Mouse (Mus musculus) megakaryocyte-erythroid progenitor cell, adult 5-6 weeks (primary cell): ENCODE results near the gene Snph. TPM values are rescaled to one million over a fixed set of nuclear protein-coding genes. Genes with fewer than 3 reads are reported as not detected.

Experiments used
- ATAC-seq: replicated peaks from 2 replicates; pipeline ENCODE4 v1.8.0; 2016; ENCODE audit warnings: mild to moderate bottlenecking, inconsistent platforms; ENCODE audit not compliant: severe bottlenecking, poor library complexity, low FRiP score, low TSS enrichment
- total RNA-seq, 2 experiments: library from RNA; stranded (forward) in 1 of 2; stranded (reverse) in 1 of 2; fragments of 200-1000, 215-1000 nt in 1 of 2; fragments of >200 nt in 1 of 2; fragmentation: Nextera tagmentation in 1 of 2; gene quantifications; 2 replicates each; pipeline ENCODE4 v1.2.3; 2014 to 2017

The Snph gene
- total RNA-seq, 2 experiments from 2014 or later, result not detected

DNA sequence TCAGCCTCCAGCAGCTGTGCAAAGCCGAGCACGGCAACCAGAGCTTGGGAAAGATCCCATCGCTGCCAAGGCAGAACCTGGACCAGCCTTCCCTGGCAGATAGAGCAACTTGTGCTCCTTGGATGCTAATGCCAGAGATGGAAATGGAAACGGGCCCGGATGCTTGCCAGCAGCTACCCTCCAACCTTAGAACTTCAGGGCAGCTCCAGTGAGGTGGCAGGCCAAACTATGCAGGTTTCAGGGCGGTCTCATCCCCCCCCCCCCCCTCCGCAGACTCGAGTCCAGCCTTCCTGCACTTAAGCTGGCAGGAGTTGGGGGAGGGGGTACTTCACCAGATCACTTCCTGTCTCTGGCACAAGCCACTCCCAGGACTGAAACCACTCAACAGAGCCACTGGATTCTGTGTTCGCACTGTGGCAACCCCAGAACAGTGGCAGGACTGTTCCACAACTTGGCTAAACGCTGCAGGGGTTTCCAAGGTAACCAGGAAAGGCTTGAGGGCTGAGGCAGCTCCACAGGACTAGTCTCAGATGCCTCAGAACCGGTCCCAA is 26.9 kb downstream of the Snph start:
- ATAC-seq, result no peak

DNA sequence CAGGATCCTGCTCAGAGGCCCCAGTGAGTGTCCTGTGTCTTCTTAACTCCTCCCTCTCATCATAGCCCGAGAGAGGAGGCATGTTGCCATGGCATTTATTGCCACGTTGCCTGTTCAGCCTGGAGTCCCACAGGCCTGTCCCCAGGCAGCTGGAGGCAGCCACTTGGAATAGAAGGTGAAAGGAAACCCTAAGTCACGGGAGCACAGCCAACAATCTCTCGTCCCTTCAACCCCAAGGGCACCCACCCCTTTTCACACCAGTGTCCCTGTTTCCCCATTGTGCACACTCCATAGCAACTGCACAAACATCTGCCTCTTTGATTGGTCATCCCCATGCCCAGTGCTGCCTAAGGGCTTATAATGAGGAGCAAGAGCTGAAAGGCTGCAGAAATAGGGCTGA is 28.8 kb downstream of the Snph start:
- ATAC-seq, result no peak

DNA sequence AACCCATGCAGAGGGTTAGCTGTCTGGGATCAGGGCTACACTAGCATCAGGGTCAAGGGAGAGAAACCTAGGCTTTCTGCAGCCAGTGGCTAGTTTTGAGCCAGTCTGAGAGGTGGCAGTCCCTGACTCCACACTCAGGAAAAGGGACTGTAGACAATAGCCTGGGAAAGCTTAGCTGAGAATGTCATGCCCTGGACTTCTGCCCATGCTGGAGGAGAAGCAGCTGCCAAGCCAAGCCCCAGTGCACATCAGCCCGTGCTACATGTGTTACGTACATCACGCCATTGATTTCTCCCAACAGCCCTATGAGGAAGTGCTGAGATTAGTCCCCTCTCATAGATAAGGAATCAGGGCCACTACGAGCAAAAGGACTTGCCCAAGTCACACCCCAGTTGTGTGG is 30.3 kb downstream of the Snph start:
- ATAC-seq, result no peak

- ATAC-seq, result no peak
Observed at GRCm38 (mm10) chr2:151598068-151598467, 34.3 kb downstream of the Snph start.

- 0 out of 2 replicates have a peak, but pooled peaks have one; percentile 15 for ATAC-seq
Observed at GRCm38 (mm10) chr2:151587306-151587705, 45.1 kb downstream of the Snph start.

DNA sequence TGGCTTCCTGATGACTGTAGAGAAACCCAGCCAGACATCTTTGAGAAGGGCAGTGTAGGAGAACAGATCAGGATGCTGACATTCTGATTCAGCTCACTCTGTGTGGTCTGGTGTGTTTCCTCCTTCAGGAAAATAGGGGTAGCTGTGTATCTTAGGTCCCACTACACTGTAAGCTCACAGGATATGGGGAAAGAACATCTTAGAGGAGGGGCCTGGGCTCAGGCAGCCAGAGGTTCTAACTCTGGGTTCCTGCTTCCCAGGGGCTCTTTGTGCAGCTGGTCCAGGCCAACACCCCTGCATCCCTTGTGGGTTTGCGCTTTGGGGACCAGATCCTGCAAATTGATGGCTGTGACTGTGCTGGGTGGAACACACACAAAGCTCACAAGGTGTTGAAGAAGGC is 45.6 kb downstream of the Snph start:
- no peak for ATAC-seq

GRCm38 (mm10) chr2:151585934-151586333 is 46.5 kb downstream of the Snph start:
- ATAC-seq, result no peak

DNA sequence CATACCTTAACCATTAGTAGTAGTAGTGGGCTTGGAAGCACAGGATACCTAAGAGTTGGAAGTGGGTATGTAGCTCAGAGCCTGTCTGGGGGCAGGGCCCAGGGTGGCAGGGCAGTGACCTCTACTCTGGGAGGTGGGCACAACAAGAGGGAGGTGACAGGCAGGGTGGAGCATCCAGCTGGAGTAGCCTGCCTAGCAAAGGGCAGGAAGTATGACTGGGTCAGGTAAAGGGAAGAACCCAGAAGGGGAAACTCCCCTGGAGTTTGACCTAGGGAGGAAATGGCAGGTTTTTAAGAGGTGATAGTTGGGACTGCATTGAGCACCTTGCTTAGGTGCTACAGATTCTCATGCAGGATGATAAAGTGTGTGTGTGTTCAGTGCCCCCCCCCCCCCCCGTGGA is 51.4 kb downstream of the Snph start:
- ATAC-seq, result no peak

DNA sequence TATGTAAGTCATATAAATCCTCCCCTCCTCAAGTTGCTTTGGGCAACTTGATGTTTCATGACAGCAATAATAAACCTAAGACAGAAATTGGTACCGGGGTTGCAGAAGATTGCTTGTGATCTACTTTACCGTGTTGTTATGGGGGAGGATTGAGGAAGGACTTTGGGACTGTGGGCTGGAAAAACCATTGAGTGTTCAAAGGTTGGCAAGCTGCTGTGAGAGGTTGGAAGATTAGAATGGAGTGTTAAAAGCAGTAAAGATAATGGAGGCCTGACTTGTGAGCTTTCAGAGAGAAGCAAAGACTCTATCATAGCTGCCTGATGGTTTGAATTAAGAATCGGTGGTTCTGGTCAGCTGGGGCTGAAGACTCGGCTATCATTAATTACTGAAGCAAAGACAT is 53.2 kb downstream of the Snph start:
- ATAC-seq, result no peak

DNA sequence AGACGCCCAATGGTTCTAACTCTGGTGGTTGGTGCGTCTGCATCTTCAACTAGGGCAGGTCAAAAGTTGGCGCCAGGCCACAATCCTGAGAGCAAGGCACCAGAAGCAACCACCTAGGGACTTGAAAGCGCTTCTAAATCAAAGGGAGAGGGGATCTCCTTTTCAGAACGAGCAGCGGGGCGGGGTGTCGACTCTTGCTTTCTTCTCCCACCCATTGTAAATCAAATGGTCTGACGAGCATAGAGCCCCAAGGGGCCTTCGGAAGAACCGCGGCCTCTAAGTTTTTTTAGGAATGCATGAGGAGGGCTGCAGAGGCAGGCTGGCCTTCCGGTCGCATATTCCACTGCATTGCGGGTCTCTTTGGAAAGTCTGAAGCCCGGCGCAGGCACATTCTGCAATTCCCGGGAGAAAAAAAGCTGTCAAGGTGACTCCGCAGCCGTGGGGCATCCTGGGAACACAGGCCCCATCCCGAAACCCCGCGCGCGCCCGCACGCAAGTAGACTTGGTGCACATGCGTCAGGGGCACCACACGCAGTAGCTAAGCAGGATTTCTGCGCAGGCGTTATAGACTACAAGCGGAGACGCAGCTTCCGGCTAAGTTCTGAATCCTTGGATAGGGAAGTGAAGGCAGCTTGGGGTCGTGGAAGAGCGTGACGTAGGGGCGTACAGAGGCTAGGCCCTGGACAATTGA is 56.5 kb downstream of the Snph start:
- ATAC-seq, result peak; percentile 74

GRCm38 (mm10) chr2:151575119-151575698 is 57.2 kb downstream of the Snph start:
- ATAC-seq, result 0 out of 2 replicates have a peak, but pooled peaks have one; percentile 50

- ATAC-seq, result no peak
Observed at GRCm38 (mm10) chr2:151574607-151575006, 57.8 kb downstream of the Snph start.

- no peak for ATAC-seq
Observed at GRCm38 (mm10) chr2:151573667-151574066, 58.7 kb downstream of the Snph start.

DNA sequence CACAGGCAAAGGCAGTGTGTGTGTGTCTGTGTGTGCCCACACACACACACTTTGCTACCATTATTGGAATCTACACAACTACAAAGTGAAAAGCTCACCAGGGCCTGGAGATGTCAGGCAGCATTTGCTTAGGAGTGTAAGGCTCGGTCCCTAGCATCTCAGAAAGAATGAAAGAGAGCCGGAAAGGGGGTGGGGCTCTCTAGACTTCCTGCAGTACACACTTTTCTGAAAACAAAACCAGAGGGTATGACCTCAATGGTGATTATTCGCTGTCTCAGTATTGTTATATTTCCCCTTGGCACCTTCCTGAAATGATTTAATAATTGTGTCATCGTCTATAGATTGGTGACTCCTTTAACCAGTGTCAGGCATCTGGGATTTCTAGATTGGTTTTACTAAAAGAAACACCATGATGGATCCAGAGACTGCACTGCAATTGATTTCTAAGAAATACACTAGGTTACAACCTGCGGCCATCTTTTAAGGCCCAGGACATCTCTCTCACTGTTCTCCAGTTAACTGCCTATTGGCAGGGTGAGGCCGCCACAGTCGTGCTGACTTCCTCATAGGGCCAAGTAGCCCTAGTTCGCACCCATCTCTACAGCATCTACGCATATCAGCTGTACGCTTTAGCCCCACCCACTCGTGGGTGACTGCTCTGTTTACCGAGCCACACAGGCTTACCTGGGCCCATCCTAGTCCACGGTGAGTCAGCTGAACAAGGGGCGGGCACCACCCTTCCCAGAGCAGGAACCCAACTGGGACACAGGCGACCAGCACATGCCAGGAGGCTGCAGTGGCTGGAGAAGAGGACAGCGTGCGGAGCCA is 60.3 kb downstream of the Snph start, which contains the start of gene Sdcbp2:
Sdcbp2 (plus strand) TSS at position 750 of the 828 bp plus-strand sequence.
- no peak for ATAC-seq

DNA sequence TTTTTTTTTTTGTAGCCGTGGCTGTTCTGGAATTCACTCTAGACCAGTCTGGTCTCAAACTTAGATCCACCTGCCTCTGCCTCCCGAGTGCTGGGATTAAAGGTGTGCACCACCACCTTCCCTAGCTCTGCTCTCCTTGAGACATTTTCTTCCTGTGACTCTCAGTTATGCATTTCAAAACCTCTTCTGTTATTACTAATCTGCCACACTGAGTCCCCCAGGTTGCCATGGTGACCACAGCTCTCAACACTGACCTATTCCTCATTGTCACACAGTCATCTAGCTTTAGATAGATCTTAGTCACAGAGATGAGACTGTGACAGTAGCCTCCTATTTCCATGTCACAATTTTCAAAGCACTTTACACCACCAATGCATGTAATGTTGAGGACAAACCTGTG is 62.9 kb downstream of the Snph start:
- no peak for ATAC-seq

DNA sequence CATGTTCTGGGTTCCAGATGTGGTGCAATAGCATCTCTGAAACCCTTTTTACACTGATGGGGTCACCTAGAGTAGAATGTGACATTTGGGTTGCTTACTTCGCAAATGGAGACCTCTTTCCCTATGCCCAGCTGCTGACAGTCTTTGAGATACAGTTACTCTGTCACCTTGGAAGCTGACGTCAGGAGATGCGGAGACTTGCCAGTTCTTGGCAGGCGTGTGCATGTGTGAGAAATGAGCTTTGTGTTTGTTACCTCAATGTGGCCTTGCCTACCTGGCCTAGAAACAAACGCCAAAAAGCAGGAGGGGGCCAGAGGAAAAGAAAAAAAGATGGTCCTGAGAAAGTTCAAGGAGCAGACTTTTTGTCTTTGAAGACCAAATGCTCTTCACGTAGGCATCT is 65.5 kb downstream of the Snph start:
- no peak for ATAC-seq

DNA sequence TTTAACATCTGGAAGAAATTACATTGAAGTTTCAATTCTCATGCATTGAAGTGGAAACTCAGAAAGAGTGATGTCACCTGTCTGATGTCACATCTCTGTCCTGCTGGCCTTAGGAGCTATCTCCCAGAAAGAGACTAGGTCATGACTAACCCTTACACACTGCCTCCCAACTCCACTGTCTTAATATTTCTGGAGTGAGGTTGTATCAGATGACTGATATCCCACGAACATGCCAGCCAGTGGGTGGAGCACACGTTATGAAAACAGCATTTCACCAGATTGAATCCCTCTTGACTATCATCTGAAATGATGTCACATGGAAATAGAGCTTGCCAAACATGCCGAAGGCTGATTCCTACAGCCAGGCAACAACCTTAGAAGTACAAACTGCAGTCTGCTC is 67.4 kb downstream of the Snph start:
- ATAC-seq, result no peak

DNA sequence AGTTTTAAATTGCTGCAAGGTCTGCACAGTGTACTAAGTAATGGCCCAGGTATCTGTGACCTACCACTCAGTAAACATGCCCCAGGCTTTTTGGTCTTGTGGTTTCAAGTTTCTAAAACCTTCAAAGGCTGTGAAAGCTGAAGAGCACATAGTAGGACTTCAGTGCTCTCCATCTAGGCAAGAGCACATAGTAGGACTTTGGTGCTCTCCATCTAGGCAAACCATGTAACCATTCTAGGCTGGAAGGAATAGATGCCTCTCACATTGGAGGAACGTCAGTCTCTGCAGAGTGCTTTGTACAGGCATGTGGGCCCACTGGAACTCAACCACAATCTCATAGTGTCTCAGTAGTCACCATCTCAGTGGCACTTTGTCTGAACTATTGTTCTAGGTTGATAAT is 68.4 kb downstream of the Snph start:
- ATAC-seq, result no peak

DNA sequence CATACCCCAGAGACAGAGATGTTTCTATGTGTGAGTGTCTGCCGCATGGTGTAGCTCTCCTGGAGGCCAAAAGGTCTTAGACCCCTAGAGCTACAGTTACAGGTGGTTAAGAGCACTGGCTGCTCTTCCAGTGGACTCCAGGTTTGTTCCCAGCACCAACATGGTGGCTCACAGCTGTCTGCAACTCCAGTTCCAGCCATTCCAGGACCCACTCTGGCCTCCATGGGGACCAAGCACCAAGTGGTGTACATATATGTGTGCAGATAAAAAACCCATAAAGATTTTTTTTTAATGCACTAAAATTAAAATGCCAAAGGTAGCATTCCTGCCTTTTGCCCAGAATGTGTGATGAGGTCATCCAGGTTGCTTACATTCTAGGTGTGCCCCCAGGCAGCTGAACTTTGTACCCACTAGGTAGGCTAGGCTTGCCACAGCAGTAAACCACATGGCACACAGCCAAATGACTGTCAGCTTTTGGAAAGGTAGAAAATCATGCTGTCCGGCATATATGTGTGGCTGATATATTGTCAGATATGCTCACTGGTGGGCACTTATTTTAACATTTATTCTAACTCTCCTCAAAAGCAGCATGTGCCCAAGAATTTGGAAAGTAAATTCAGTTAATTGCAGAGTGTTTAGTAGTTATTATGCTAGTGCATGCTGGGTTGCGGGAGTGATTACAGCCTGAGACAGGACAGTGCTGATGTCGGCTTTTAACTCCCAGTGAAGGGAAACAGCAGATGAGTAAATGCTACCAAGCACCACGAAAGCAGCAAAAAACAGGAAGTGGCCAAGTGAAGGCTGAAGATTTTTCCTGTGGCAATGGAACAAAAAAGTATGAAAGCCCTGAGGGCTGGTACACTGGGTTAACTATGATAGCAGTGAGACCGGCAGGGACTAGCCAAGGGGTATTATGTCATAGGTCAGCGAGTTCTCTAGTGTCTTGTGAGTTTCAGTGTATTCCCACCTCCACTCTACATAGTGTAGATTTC is 69.2 kb downstream of the Snph start:
- 0 out of 2 replicates have a peak, but pooled peaks have one; percentile 41 for ATAC-seq
